Mouse (Mus musculus) monocyte, adult 2 months (primary cell): ENCODE measurements around the gene Nanog.
"Not testable (repeated sequence)": the region's sequence is repeated elsewhere in the genome, so short reads cannot be mapped to it uniquely, and the experiment has no call there.

ENCODE experiments used
- DNase-seq, 2 experiments: peaks; one replicate each; pipeline ENCODE4 v3.0.0; 2022; ENCODE audit warnings: low spot score in 2 of 2, low read depth in 1 of 2

Nanog gene

DNA sequence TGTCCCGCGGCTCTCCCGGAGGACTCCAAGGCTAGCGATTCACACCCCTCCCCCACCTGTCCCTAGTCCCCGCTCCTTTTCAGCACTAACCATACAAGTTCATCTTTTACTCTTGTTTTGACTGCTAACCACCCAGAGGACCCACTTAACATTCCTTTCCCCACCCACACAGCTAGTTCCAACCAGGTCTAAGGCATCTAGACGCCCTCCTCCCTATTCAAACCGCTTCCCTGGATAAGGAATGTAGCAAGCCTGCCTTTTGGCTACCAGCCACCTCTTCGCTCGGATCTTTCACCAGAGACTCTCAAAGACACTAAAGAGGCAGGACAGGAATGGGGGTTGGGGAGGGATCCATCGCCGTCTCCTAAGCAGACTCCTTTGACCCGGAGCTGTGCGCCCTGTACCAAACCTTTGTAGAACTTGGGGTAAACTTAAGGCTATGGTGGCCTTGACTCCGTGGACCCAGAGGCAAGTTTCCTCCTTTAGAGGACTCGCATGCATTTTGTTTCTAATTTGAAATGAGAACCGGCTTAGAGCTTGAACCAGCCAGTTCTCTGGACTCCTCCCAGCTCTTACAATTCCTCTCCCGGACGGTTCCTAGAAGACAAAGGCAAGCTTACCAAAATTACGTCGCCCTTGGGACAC lies 4.7 kb upstream of the Nanog start:
- no peak for DNase-seq

- no peak for DNase-seq
These were observed 4.0 kb upstream of the Nanog start for GRCm38 (mm10) chr6:122703251-122703650.

- DNase-seq, result no peak
These were observed 3.6 kb upstream of the Nanog start for GRCm38 (mm10) chr6:122703706-122704105.

- no peak for DNase-seq
These were observed 900 bp upstream of the Nanog start for GRCm38 (mm10) chr6:122706337-122706840.

- no peak for DNase-seq
These were observed 1.5 kb downstream of the Nanog start for GRCm38 (mm10) chr6:122708826-122709225.

DNA sequence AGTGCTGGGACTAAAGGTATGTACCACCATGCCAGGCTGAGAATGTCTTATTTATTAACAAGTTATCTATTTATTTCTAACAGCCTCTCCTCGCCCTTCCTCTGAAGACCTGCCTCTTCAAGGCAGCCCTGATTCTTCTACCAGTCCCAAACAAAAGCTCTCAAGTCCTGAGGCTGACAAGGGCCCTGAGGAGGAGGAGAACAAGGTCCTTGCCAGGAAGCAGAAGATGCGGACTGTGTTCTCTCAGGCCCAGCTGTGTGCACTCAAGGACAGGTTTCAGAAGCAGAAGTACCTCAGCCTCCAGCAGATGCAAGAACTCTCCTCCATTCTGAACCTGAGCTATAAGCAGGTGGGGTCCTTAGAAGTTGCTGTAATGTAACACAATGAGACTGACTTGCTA lies 4.2 kb downstream of the Nanog start:
- DNase-seq, result no peak

DNA sequence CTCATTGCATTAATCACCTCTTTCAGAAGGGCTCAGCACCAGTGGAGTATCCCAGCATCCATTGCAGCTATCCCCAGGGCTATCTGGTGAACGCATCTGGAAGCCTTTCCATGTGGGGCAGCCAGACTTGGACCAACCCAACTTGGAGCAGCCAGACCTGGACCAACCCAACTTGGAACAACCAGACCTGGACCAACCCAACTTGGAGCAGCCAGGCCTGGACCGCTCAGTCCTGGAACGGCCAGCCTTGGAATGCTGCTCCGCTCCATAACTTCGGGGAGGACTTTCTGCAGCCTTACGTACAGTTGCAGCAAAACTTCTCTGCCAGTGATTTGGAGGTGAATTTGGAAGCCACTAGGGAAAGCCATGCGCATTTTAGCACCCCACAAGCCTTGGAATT lies 5.8 kb downstream of the Nanog start:
- not testable (repeated sequence) for DNase-seq

- no peak for DNase-seq
These were observed 7.5 kb downstream of the Nanog start for GRCm38 (mm10) chr6:122714707-122715365.

DNA sequence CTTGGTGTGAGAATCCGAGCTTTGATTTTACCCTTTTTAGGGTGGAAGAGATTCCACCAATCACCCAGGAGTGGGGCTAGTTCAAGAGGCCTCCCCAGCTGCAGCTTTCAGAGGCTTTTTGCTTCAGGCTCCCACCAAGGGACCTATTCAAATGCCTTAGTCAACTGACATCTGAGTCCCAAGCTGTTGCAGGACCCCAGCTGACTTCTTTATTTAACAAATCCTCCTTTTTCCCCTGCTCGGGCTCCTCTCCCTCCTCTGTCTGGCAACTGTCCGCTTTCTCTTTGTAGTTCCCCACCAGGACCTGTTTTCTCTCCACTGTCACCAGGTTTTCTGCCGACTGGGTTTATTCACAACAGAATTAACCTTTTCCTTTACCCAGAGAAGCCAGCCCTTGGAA lies 8.6 kb downstream of the Nanog start:
- DNase-seq, result no peak

DNA sequence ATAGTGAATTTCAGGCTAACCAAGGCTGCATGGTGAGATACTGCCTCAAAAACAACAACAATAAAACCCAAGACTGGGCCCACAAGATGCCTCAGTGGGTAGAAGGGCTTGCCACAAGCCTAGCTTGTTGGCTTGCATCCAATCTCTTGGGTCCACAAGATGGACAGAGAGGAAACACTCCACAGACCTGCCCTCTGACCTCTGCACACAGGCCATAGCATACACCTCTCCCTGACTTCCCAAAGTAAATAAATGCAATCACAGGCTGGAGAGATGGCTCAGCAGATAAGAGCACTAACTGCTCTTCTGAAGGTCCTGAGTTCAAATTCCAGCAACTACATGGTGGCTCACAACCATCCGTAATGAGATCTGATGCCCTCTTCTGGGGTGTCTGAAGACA lies 10.9 kb downstream of the Nanog start:
- DNase-seq, result not testable (repeated sequence)

- peak in 1 of 2 experiments; percentile 34 for DNase-seq
These were observed 12.7 kb downstream of the Nanog start for GRCm38 (mm10) chr6:122719942-122720341.

DNA sequence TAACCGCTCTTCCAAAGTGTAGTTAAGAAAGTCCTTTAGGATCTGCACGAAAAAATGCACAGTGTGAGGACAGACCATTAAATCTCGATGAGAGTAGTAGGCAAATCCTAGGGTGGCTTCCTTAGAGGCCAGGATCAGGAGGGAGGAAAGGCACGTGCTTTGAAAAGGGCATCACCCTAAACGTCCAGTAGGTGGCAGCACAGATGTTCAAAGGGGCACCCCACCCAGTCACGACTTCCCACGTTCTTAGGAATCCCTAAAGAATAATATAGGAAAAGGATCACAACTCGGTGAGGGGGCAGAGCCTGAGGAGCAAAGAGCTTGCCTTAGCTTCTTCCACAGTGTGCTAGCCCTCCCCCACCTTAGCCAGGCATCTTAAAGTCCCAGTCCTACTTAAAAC lies 32.7 kb downstream of the Nanog start:
- DNase-seq, result no peak

- no peak for DNase-seq
These were observed 34.4 kb downstream of the Nanog start for GRCm38 (mm10) chr6:122741460-122742227.

DNA sequence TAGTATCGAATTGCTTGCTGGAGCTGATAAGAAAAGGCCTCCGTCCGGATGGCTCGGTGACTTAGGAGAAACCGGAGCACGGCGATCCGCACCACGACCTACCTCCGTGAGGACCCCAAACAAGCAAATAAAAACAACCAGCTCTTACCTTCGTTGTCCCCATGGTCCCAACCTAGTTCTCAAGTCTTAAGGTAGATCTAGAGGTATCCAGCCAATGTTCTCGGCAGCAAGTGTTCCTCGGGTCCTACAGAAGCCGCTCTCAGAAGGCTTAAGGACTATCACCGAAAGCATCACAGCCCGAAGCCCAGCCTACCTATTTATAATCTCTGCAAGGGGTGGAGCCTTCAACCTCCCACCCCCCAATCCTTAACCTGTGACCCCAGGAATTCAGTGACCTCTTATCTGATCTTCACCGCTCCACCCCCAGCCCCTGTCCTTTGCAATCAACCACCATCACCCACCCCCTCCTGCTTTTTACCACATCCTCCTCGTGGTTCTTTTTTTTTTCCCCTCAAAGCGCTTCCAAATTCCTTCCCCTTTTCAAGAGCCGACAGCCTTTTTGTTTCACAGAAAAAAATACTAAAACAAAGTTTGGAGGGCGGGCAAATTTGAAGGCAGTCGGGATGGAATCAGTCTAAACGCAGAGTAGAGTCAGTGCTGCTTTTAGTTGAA lies 35.1 kb downstream of the Nanog start:
- no peak for DNase-seq

GRCm38 (mm10) chr6:122743353-122743752 lies 36.1 kb downstream of the Nanog start:
- DNase-seq, result no peak

GRCm38 (mm10) chr6:122744505-122745249 lies 37.4 kb downstream of the Nanog start:
- no peak for DNase-seq

- no peak for DNase-seq
These were observed 43.3 kb downstream of the Nanog start for GRCm38 (mm10) chr6:122750579-122750978.

- DNase-seq, result no peak
These were observed 48.6 kb downstream of the Nanog start for GRCm38 (mm10) chr6:122755913-122756312.

DNA sequence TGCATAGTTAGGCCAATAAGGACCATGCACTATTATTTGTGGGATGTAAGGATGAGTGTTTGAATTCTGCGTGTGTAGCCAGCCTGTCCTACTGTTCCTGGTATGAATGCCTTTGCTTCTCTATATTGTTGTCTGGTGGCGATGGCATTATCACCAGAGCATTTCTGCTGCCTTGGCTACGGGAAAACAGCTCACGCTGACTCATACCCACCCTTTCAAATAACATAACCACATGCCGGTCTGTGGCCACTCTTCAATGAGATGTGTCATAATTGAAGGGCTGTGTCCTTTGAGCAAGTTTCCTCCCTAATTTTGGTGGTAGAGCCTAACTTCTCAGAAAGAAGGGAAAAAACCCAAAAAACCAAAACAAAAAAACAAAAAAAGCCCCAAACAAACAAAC lies 51.4 kb downstream of the Nanog start:
- DNase-seq, result peak; percentile 33 to 42

GRCm38 (mm10) chr6:122761011-122761599 lies 53.8 kb downstream of the Nanog start:
- no peak for DNase-seq
